In the genomic region with DNA sequence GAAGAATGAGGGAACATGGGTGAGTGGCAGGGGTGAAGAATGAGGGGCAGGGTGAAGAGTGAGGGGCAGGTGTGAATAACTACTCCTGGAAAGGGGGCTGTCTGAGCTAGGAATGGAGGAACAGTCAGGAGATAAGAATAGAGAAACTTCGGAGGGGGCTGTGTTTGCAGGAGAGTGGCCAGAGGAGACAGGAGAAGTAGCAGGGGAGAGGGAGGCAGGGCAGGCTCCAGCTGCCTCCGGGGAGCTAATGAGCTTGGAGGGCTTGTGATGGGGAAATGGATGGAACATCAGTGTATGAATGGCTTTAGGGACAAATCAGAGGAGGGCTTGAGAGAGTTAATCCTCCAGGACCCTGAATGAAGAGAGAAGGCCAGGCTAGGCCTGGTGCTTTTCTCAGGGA, we compare ENCODE assay signal across 17 mouse cellular contexts.
DNase-seq lines count a peak whose midpoint lies in the region.
"Had no signal": no experiment of that assay in that cellular context is flagged by ENCODE, and none has a peak within 500 bp of the region (broad histone marks: within the 10 kb centered on the region; RNA-seq: fewer than 3 reads in every experiment).

No protein-coding gene starts in this region.

- peak; percentile 35 for DNase-seq in 3T3-L1 (ENCODE audit: low read depth, low spot score)
- peak; percentile 44 for DNase-seq in MN1 (ENCODE audit: low spot score)
- peak; percentile 14 for DNase-seq in c-Kit-positive CD71-positive TER-119-positive erythroid progenitor cells, embryonic 14.5 days (ENCODE audit: low spot score)
- peak; percentile 27 for DNase-seq in retina, postnatal 1 day
- DNase-seq in kidney, adult 11 months, result no peak
- no peak for DNase-seq in testis, postnatal 14 days (ENCODE audit: low spot score)
- no peak for DNase-seq in kidney, adult 18-20 months
- DNase-seq: adrenal gland, adult 8-10 months; adrenal gland, postnatal 25 days; cerebellum, adult 18-20 months; cerebellum, adult 9-10 months; cerebellum, postnatal 25 days; forebrain, postnatal 0 days; gastrocnemius, adult 2 months; gastrocnemius, postnatal 14 days; heart, adult 11 months; heart, postnatal 36 days had no signal

Comparison
In these comparisons a context has a peak if more than half of its experiments do, and no peak if none do; other contexts are left out.
1. DNase-seq: peak in 3T3-L1 (single experiment), MN1 (single experiment), c-Kit-positive CD71-positive TER-119-positive erythroid progenitor cells, embryonic 14.5 days (single experiment) and retina, postnatal 1 day (single experiment); none in kidney, adult 11 months (single experiment), testis, postnatal 14 days (single experiment) and kidney, adult 18-20 months (single experiment).